Mouse (Mus musculus): ENCODE data around the gene Rpl22.

GRCm38 (mm10) chr4:152305991-152306390 lies 19.6 kb upstream of the Rpl22 start:
- no peak for TF ChIP-seq POLR2A (IDR thresholded peaks at IDR 0.05; ENCODE audit: control insufficient read depth, low read depth, low read length)
- TF ChIP-seq CTCF (IDR thresholded peaks at IDR 0.05; ENCODE audit: control insufficient read depth, insufficient read depth, insufficient replicate concordance, low read depth, low read length): no peak

All from testis, adult 2 months (tissue).